Comparison of ENCODE assay signal across 13 mouse cellular contexts in the genomic region with DNA sequence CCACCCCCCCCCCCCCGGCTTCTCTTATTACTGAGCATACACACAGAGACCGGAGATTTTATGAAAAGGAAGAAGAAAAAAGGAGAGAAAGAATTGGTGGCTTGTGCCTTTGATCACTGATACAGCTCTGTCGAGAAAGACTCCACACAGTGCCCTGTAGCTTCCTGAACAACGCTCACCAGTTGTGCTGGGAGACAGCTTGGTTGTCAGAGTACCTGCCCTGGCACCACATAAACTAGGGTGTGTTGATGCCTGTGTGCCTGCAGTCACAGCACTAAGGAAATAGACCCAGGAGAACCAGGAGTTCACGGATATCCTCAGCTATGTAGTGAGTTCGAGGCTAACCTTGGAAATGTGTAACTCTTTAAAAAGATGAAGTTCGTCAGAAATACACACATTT.
"Had no signal": no experiment of that assay in that cellular context is flagged by ENCODE, and none has a peak within 500 bp of the region (broad histone marks: within the 10 kb centered on the region; RNA-seq: fewer than 3 reads in every experiment).

No protein-coding gene starts in this region.

- H3K9me3 ChIP-seq: midbrain, embryonic 12.5 days; neural tube, embryonic 12.5 days; stomach, embryonic 15.5 days had no signal

- H3K4me2 ChIP-seq: lung, embryonic 14.5 days; midbrain, embryonic 12.5 days; neural tube, embryonic 12.5 days; stomach, embryonic 15.5 days had no signal

- H3K4me3 ChIP-seq: midbrain, embryonic 12.5 days; neural tube, embryonic 12.5 days; stomach, embryonic 15.5 days had no signal

- H3K36me3 ChIP-seq: midbrain, embryonic 12.5 days; neural tube, embryonic 12.5 days; stomach, embryonic 15.5 days had no signal

- H3K27me3 ChIP-seq: midbrain, embryonic 12.5 days; neural tube, embryonic 12.5 days; stomach, embryonic 15.5 days had no signal

- H3K4me1 ChIP-seq: neural tube, embryonic 12.5 days; stomach, embryonic 15.5 days had no signal

- DNase-seq: lung, adult 18-20 months; lung, postnatal 10 days; lung, postnatal 4 days; right cerebral cortex, postnatal 14 days; thymus, adult 2 months; thymus, postnatal 25 days; thymus, postnatal 4 days had no signal

- H3K27ac ChIP-seq: liver, embryonic 14.5 days; midbrain, embryonic 12.5 days; neural tube, embryonic 12.5 days; stomach, embryonic 15.5 days; stomach, postnatal 0 days had no signal

- H3K9ac ChIP-seq: liver, embryonic 14.5 days; lung, embryonic 14.5 days; midbrain, embryonic 12.5 days; neural tube, embryonic 12.5 days; stomach, embryonic 15.5 days had no signal
